Mouse (Mus musculus) cortical plate, adult 2 months (tissue): ENCODE measurements around the gene Lrrc30.

ENCODE experiments used
- CTCF ChIP-seq: fragments of 200-500 bp; IDR thresholded peaks from 2 replicates; pipeline ENCODE4 v1.5.1; 2011; ENCODE audit warnings: mild to moderate bottlenecking, control low read depth, low read length; ENCODE audit not compliant: insufficient read depth; ENCODE audit errors: extremely low read depth
- POLR2A ChIP-seq: fragments of 200-500 bp; IDR thresholded peaks from 2 replicates; pipeline ENCODE4 v1.6.1; 2011; ENCODE audit warnings: mild to moderate bottlenecking, low read length, control low read depth; ENCODE audit not compliant: insufficient read depth; ENCODE audit errors: extremely low read depth

DNA sequence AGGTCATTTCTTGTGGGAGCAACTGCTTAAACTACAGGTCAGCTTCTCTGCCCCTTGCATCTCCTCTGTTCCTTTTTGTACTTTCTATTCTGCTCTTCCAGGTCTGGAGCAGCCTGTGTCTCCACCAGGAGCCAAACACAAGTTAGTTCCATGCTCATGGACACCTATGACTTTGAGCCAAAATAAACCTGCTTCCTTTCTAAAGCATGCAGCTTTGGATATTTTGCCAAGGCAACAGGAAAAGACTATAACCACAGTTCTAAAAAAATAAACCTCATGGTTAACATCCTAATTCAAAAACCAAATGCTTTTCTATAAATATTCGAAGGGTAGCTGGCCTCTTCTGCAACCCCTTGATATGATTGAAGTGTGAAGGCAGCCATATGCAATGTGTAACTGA, 19.9 kb downstream of the Lrrc30 start:
- TF ChIP-seq POLR2A: no peak
- TF ChIP-seq CTCF: no peak
